Mouse (Mus musculus) natural killer cell, adult 2 months (primary cell): ENCODE data around the gene Mtrex.

Source experiments
- DNase-seq, 2 experiments: peaks; one replicate each; pipeline ENCODE4 v3.0.0; 2022; ENCODE audit warnings: low spot score in 2 of 2

Mtrex gene

DNA sequence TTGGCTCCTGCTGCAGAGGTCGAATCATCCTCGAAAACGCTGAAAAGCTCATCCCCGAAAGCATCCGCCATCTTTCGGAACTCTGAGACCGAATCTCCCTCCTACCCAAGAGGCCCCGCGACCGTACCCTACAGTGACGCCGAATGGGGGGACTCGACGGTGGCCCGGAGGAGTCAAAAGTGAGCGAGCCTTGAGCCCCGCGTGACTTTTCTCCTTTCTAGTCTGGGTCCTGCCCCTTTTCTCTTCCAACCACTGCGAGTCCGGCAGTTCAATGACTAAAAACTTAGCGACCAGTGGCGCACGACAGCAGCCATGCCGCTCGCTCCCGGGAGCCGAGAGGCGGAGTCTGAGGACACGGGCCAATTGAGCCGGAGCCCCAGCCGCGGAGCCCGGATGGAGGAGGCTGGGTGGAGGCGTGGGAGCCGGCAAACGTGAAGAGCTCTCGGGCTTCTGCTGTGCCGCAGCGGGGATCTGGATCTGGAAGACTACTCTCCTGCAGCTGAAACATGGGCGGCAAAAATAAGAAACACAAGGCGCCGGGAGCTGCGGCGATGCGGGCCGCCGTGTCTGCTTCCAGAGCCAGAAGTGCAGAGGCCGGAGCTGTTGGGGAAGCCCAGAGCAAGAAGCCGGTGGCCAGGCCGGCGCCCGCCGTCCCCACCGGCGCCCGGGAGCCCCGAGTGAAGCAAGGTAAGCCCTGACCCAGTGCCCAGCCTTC, at the start of gene Mtrex, which contains the start of gene Dhx29:
Mtrex (minus strand) TSS at position 112 of the 715 bp plus-strand sequence.
Dhx29 (plus strand) TSS at position 168 of the 715 bp plus-strand sequence.
- peak; percentile 98 for DNase-seq

DNA sequence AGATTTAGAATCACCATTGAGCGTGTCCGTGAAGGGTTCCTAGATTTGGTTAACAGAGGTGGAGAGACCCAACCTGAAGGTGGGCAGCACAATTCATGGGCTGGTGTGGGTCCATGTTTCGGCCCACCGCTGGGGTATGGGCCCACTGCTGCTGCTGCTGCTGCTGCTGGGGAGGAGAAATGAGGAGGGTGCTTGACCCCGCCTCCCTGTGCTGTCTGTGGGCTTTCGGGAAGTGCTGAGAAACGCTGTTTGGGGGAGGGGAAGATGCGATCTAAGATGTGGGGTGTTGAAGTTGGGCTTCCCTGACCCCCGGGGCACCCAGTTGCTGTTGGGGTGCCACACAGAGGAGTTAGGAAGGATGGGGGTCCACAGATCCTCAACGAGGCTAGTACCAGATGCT, 49.5 kb upstream of the Mtrex start:
- no peak for DNase-seq

DNA sequence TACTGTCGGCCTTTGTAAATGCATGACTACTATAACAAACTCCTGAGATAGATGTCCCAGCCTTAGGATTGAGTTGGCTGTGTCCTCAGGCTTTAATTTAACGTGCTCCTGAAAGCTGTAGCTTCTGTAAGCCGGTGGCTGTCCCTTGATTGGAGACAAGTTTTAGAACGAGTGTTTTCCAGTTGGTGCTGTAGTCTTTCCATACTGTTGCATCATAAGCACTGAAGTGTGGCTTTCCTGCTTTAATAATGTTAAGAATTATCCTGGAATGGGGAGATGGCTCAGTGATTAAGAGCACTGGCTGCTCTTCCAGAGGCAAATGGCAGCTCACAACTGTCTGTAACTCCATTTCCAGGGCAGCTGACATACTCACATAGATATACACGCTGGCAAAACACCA, 40.1 kb upstream of the Mtrex start:
- no peak for DNase-seq

DNA sequence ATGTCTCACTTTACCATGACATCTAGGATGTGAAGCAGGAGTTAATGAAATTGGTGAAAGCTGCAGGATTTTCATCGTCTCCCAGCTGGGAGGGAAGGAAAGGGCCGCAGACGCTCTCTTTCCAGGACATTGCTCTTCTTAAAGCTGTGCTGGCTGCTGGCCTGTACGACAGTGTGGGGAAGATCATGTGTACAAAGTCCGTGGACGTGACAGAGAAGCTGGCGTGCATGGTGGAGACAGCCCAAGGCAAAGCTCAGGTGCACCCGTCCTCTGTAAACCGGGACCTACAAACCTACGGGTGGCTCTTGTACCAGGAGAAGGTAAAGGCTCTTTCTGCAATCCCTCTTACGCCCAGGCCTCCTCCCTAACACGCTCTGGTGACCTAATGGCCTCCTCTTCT, 37.2 kb upstream of the Mtrex start:
- DNase-seq = no peak

DNA sequence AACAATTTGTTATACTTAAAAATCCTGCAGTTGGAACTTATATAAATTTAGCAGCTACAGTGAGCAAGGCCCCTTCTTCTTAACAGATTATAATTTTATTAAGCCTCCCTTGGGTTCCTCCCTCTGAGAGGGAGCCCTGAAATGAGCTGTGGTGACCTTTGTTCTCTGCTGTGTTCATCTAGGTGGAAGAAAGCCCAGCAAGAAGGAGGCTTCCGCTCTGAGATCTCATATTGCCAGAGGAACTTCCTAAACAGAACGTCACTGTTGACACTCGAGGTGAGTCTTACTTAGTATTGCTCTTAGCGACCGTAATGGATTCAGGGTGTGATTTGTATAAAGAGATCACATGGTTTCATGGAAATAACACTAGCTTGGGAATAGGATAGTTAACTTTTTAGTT, 35.9 kb upstream of the Mtrex start:
- DNase-seq = no peak

DNA sequence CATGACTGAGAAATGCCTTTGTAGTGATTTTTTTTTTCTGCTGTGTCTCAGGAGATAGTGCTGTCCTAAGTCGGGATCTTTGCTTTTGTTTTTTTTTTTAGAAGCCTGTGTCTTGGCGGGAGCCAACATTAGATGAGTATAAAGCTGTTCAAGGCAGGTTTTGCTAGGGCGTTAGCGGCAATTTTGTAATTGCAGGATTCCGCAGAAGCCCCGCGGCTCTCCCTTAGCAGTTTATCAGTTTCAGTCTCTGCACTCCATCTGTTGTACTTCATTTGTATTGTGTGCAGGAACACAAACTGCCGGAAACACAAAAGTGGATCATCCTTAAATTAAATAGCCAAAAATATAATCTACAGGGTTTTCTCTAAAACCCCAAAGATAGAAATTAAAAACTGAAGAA, 26.9 kb upstream of the Mtrex start:
- no peak for DNase-seq

DNA sequence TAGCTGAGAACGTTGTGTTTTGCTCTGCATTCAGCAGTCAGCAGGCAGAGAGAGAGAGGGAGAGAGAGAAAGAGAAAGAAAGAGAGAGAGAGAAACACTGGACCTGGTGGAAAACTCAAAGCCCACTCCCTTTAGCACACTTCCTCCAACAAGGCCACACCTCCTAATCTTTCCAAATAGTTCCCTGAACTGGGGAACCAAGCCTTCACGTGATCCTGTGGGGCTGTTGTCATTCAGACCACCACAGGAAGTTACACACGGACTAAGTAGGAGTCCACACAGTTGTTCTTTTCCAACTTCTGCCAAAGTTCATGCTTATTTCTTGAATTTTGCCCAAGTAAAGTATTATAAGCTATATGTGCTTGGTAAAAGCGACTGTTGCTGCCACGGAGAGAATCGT, 18.7 kb upstream of the Mtrex start:
- no peak for DNase-seq

DNA sequence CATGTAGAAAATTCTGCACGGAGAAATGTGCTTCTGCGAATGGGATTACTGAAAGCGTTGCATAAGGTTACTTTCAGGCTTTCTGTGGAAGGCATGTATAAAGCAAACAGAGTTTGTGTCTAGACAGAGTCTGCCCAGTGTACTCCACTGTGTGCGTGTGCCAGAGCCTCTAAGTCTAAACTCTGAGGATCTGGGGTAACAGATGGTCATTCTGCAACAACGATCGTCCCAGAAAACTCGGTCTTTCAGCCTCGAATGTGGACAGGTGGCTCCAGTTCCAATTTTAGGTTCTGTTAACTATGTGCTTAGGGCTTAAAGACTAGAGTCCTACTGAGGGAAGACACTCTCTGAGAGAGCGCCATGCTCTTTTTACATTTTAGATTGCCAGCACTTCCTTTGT, 18.1 kb upstream of the Mtrex start:
- DNase-seq = no peak

DNA sequence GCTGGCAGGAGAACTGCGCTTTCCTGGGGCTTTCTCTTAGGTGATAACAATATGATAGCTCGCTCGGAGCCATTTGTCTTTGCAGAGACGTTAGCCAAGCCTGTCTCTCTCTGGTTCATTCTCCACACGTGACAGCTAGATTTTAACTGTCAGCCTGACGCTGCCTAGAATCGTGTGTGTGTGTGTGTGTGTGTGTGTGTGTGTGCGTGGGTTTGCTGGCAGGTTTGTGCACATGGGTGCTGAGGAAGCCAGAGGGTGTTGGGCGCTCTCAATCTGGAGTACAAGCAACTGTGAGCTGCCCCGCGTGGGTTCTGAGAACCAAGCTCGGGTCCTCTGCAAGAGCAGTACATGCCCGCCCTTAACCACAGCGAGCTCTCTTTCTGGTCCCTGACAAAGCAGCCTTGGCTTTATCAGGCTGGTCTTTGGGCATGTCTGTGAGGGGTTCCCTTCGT, 14.7 kb upstream of the Mtrex start:
- DNase-seq = no peak

DNA sequence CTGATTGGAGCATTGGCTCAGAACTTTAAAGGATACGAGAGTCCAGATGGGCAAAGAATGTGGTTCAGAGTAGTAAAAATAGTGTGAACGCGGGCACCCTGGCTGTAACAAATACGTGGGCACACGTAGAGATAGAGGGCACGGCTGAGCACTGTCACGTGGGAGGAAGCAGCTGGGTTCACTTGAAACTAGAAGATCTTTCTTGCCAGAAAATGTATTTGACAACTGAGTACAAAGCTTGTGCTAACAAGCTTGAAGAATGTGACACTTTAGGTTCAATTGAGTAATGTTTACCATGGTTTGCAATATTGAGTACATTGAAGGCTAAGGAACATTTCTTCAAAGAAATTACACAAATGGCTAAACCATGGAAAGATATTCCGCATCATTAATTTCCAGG, 10.9 kb upstream of the Mtrex start:
- no peak for DNase-seq

DNA sequence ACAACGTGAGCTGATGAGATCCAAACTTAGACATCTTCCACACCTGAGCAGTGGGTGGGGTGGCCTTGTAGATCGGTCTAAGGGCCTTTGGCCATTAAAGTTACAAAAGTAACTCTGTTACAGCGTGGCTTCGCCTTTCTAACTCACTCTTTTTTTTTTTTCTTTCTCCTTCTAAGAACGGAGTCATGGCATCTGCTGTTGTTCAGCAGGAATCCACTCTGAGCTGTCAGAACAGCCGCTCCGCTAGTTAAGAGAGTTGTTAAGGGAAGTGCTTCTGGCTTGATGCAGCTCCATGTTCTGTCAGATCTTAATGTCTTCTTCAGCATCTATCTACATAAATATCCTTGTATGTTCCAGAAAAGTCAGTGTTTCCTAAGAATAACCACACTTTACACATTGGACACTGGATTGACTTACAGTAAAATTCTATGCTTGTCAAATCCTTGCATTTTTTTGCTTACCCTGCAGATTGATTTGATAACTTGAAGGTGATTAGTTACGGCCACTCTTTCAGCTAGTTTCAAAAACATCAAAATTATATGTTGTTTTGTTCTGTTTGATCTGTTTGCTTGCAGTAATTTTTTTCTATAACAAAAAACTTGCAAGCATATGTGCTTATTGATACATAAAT, 955 bp upstream of the Mtrex start:
- DNase-seq = no peak

DNA sequence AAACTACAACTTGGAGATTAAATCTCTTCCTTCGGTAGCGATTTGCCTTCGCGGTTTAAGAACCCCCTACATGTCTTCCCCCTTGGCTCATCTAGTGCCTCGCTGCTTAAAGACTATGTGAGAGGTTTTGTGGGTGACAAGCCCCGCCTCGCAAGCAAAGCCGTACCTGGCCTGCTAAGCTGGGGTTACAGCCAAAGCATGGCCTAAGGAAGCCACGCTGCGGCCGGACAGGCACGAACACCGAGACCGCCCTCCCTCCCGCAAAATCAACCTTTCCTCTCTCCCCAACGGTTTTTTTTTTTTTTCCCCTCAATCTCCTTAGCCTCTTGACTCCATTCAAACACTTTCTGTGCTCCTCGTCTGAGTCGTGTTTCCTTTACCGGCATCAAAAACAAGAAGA, 402 bp downstream of the Mtrex start:
- DNase-seq = peak; percentile 30 to 42

DNA sequence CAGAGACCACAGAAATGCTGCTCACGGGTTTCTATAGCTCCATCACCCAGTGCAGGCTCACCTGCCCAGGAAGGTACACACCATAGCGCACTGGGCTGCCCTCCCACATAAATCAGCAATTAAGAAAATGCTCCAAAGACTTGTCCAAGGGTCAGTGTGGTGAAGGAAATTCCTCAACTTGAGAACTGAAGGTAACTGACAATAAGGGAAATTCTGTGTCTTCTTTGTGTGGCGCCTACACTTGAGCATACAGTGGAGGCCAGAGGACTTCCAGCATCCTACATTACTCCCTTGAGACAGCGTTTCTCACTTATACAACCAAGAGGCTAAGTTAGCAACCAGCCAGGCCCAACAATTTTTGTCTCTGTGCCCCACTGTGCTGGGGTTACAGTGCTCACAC, 1.2 kb downstream of the Mtrex start:
- no peak for DNase-seq

DNA sequence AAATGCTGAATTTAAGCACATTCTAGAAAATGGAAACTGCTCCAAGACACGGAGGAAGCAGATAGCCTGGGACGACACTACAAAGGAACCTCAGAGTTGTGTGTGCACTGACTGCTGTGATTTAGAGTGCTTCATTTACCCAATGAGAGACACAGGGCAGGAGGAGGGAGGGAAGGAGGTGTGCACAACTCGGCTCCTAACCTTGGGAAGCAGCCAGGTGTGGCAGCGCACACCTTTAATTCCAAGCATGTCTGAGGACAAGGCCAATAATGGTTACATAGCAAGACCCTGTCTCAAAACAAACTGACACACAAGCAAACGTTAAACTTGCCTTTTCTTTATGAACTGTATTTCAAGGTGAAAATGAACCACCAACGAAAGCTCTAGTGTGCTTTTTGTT, 1.9 kb downstream of the Mtrex start:
- no peak for DNase-seq

DNA sequence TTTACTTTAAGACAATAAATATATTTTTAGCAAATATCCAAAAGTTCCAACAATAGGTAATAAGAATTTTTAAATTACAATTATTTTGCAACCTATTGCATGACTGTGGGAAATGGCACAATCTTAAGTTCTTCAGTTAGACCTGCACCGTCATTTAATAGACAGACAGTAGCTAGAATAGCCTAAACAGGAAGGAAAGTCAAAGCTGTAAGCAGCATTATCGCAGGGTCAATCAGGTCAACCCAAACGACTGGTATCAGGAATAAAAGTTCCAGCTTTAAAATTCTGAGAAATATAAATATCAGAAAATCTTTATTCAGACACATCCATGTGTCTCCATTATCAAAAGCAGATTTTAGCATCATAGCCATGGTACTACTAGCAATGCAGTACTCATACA, 6.3 kb downstream of the Mtrex start:
- no peak for DNase-seq

DNA sequence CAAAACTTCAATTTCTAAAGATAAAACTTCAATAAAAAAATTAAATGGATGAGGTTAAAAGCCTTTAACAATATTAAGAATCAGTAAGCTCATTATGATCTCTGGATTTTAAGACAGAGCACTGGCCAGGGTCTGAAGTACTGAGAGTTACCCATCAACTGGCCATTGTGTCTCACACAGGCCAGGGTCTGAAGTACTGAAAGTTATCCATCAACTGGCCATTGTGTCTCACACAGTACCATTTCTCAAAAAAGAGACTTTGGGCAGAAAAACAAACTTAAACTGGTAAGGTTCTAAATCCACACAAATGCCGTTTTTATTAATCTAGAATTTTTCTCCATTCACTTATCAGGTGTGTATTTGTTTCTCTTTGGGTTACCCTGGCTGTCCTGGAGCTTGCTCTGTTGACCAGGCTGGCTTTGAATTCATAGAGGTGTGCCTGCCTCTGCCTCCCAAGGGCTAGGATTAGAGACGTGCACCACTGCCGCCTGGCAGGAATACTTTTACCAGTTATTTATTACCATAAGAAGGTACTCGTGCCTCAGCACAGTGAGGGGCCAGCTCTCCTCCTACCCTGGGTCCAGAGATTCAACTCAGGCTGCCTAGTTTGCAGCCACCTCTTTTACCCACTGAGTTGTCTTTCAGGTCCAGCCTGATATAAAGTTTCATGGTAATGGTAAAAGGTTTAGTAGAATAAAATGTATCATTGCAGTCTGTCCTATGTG, 7.9 kb downstream of the Mtrex start:
- no peak for DNase-seq

DNA sequence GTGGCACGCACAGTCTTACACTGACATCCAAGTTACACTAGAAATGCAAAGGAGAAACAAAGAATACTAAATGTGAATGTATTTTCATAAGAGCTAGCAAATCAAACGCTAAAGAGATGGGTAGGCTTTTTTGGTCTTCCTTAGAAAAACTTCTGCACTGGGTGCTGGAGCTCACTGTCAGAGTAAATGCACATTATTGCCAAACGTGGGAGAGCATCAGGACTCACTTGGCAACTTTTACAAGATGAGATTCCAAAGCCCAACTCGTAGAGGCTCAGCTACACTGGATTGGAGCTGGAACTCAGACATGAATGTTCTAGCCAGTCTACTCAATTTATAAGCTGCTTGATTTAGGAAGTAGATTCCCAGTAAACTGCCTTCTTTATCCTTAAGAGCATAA, 16.8 kb downstream of the Mtrex start:
- DNase-seq = no peak

DNA sequence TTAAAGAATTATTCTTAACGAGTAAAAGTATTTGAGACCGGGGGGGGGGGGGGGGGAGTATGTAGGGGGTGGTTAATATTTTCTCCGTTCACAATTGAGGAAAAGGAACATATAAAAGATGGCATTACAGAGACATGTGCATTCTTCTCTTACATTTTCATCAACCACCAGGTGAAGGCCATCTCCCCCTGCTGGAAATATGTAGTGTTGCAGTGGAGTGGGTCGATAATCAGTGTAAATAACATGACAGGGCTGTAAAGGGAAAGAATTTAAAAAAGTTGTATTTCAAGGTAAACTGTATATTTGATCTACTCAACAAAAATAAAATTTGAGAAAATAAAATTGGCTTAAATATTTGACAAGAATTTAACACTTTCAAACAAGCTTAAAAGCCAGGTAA, 17.5 kb downstream of the Mtrex start:
- DNase-seq = peak in 1 of 2 experiments; percentile 24

DNA sequence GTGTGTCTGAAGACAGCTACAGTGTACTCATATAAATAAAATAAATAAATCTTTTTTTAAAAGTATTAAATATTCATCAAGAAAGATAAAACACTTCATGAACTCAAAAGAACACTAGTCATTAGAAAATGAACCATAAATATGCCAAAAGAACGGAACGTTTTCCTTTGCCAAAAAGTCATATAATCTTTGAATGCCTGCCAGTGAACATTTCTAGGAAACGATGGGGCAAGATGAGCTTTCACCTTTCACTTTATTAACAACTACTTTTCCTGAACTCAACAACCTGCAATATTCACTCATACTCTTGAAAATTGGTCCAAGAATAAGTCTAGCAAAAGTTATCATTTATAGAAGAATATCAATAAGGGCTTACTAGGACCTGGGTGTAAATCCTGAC, 25.0 kb downstream of the Mtrex start:
- no peak for DNase-seq

DNA sequence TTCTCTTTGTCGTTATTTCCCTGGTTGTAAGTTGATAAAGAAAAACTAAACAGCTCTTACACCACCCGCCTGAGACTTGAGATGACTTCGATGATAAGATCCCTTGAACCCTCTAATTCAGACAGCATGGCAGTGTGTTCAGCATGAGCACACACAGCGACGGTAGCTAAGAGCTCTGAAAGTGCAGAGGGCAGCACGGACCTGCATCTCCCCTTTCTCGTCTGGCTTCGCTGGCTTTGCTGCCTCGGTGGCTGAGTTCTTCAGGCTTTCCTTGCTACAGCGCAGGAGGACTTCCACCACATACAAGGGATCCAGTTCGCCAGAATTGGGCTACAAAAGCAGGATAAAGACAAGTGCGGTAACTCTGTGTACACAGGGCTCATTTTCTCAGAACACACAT, 40.0 kb downstream of the Mtrex start:
- no peak for DNase-seq

DNA sequence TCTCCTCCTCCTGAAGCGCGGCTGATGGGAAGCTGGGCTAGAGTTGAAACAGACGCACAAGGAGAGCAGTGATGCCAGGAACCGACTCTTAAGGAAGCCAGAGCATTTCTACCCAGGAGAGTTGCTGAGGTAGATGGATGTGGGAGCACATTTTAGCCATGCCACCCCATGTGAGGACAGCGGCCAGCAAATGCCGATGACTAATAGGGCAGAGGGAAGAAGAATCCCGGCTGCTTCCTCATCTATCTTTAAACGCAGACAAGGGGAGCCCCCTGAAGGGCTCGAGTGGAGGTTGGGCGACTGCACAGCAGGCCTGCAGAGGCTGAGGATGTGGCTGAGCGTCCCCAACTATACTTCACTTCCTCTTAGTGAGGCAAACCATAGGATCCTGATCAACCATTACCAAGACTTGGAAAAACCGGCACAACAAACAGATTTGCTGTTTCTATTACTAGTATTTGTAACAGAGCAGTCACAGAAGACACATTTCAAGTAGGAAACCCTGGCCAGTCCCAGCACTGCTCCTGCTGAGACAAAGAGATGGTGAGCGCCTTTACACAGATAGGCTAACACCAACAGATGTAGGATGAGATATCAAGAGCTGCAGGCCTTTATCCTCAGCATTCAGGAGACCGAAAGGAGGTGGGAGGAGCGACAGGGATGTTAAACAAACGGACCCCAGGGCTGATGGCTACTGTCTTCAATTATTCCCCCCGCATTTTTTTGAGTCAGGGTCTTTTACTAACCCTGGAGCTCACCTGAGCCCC, 55.5 kb downstream of the Mtrex start:
- no peak for DNase-seq

DNA sequence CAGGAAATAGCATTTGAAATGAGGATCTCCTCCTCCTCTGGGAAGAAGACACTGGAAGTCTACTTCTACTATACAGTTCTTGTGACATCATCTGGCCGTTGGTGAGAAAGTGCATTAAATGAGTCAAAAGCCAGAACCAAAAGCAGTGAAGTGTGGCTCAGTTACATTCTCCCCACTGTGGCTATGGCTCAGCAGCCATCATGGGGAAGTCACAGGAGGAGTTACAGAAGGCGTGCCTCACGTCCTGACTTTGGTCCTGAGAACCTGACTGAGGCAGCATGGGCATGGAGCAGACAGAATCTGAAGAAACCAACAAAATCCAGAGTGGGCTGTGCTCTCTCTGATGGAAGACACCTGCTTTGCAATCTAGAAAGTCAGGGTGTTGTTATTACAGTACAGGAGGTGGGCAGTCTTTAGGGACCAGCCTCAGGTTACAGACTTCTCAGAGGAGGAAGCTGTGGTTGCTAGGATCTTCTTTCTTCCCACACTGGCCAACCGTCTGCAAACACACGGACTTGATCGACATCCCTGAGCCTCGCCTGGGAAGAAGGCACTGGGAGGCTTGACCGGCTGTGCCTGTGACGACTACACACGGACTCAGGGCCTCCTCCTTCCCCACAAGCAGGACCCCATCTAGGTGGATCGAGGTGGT, 57.0 kb downstream of the Mtrex start:
- DNase-seq = no peak
